Mouse (Mus musculus) limb, embryonic 15.5 days (tissue): ENCODE measurements around the gene Rspry1. TPM values are rescaled to one million over a fixed set of nuclear protein-coding genes. Genes with fewer than 3 reads are reported as not detected.
A peak's percentile ranks its signal among the peaks of the same experiment; 100 is the strongest.

Source experiments
- ATAC-seq: fragments of 200-750 bp; cut with Nextera tagmentation; 2 replicates; pipeline ENCODE4 v1.8.0; 2017; ENCODE audit warnings: low read depth, moderate TSS enrichment; ENCODE audit not compliant: insufficient number of reproducible peaks, low FRiP score, low TSS enrichment
- H3K27ac ChIP-seq: fragments of 300-500 bp; sonication (generic); 2 replicates; pipeline ENCODE4 v1.5.1; 2015; ENCODE audit warnings: moderate library complexity, mild to moderate bottlenecking, inconsistent platforms
- H3K27me3 ChIP-seq: fragments of 300-500 bp; sonication (generic); 2 replicates; pipeline ENCODE4 v1.6.1; 2015; ENCODE audit warnings: inconsistent platforms
- H3K36me3 ChIP-seq: fragments of 300-500 bp; sonication (generic); 2 replicates; pipeline ENCODE4 v1.6.1; 2015; ENCODE audit warnings: inconsistent platforms
- H3K4me1 ChIP-seq: fragments of 300-500 bp; sonication (generic); 2 replicates; pipeline ENCODE4 v1.6.1; 2015; ENCODE audit warnings: inconsistent platforms
- H3K4me2 ChIP-seq: fragments of 300-500 bp; sonication (generic); 2 replicates; pipeline ENCODE4 v1.6.1; 2015; ENCODE audit warnings: mild to moderate bottlenecking, inconsistent platforms
- H3K4me3 ChIP-seq: fragments of 300-500 bp; sonication (generic); 2 replicates; pipeline ENCODE4 v1.5.1; 2015; ENCODE audit warnings: mild to moderate bottlenecking, inconsistent platforms
- H3K9ac ChIP-seq: fragments of 300-500 bp; sonication (generic); 2 replicates; pipeline ENCODE4 v1.6.1; 2015; ENCODE audit warnings: inconsistent platforms
- H3K9me3 ChIP-seq: fragments of 300-500 bp; sonication (generic); 2 replicates; pipeline ENCODE4 v1.6.1; 2016; ENCODE audit warnings: inconsistent platforms
- WGBS: fragments of 180-500 bp; shearing (Covaris S2); methylation state at CpG from one replicate; pipeline ENCODE4 v1.1.7; 2015; 5-methylcytosine and 5-hydroxymethylcytosine counted together
- polyA plus RNA-seq: library from polyadenylated mRNA; unstranded; fragments of >200 nt; fragmentation: Nextera tagmentation; extraction: Ambion mirVana; gene quantifications from 2 replicates; pipeline ENCODE4 v1.2.1, GENCODE M21; 2015

Rspry1 gene
- polyA plus RNA-seq, 1 experiment from 2014 or later: 36.7 TPM

DNA sequence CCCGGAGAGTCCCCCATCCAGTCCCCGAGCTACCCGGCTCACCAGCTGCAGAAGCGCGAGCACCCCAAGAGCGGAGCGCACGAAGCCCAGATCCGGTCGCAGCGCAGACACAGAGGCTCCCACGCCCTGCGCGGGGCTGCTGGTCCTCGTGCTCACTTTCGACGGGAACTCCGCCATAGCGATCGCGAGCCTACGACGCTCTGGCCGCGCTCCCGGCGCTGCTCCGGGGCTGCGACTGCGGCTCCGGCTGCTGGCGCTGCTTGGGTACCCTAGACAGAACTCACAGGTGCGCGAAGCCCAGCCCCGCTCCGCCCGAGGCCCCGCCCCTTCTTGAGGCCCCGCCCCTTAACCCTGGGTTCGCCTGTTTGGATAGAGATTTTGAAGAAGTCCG lies 94.3 kb downstream of the Rspry1 start, which contains the start of gene Pllp:
Gene Pllp, minus strand, starts transcription at position 285 of the 391 bp plus-strand sequence.
- Histone ChIP-seq H3K4me3 (peak within 1 kb of the TSS; percentile 41), H3K36me3 (no peaks in the 10 kb centered on the region), H3K9me3 (no peaks in the 10 kb centered on the region), H3K27ac (no peak within 1 kb of the TSS), H3K4me1 (peaks cover 21% of the 10 kb centered on the region), H3K27me3 (peaks cover 62% of the 10 kb centered on the region), H3K9ac (no peak within 1 kb of the TSS), H3K4me2 (peak within 1 kb of the TSS; percentile 83)
- peak; percentile 53; the same call in 1 of the 2 replicates for ATAC-seq
- WGBS: under 1% methylated on average over 41 of the region's 41 CpGs

GRCm38 (mm10) chr8:94696566-94696965 lies 94.8 kb downstream of the Rspry1 start:
- Histone ChIP-seq H3K27me3 (peaks cover 62% of the 10 kb centered on the region), H3K4me3 (no peak overlapping the region), H3K9me3 (no peaks in the 10 kb centered on the region), H3K36me3 (no peaks in the 10 kb centered on the region), H3K4me2 (no peak overlapping the region), H3K27ac (no peak overlapping the region), H3K4me1 (peaks cover 18% of the 10 kb centered on the region), H3K9ac (no peak overlapping the region)
- no peak for ATAC-seq
- WGBS: 51% methylated on average over 3 of the region's 3 CpGs

DNA sequence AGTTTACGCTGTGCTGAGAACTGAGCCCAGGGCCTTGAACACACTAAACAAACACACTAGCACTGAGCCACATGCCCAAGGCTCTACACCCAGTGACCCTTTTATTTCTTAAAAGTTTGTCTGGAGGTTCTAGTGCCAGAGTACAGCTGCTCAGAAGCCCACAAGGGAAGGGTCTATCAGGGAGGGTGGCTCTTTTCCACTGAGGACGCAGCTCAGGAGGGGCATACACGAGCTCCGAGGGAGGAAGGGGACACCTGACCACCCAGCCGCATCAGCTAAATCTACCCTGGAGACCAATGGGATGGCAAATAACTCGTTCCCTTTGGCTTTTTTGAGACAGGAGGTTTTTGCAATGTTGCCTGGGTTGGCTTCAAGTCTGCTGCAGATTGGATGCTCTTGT lies 96.2 kb downstream of the Rspry1 start:
- no peak overlapping the region for H3K27ac ChIP-seq
- H3K4me1 ChIP-seq: peaks cover 18% of the 10 kb centered on the region
- H3K9me3 ChIP-seq: no peaks in the 10 kb centered on the region
- no peak overlapping the region for H3K4me3 ChIP-seq
- no peaks in the 10 kb centered on the region for H3K36me3 ChIP-seq
- 75% methylated on average over 6 of the region's 6 CpGs for WGBS
- ATAC-seq: no peak
- no peak overlapping the region for H3K9ac ChIP-seq
- peaks cover 56% of the 10 kb centered on the region for H3K27me3 ChIP-seq
- no peak overlapping the region for H3K4me2 ChIP-seq

- Histone ChIP-seq H3K27ac (no peak overlapping the region), H3K9me3 (no peaks in the 10 kb centered on the region), H3K4me2 (no peak overlapping the region), H3K9ac (no peak overlapping the region), H3K27me3 (peaks cover 42% of the 10 kb centered on the region), H3K4me3 (no peak overlapping the region), H3K4me1 (peaks cover 20% of the 10 kb centered on the region), H3K36me3 (no peaks in the 10 kb centered on the region)
- ATAC-seq: no peak
- WGBS: 72% methylated on average over 16 of the region's 16 CpGs
Measured at GRCm38 (mm10) chr8:94699366-94699765, 97.6 kb downstream of the Rspry1 start.

- Histone ChIP-seq H3K27ac (no peak overlapping the region), H3K4me1 (peaks cover 13% of the 10 kb centered on the region), H3K9ac (no peak overlapping the region), H3K4me3 (no peak overlapping the region), H3K4me2 (no peak overlapping the region), H3K36me3 (no peaks in the 10 kb centered on the region), H3K9me3 (no peaks in the 10 kb centered on the region), H3K27me3 (peaks cover 31% of the 10 kb centered on the region)
- ATAC-seq: no peak
- 85% methylated on average over 4 of the region's 4 CpGs for WGBS
Measured at GRCm38 (mm10) chr8:94700421-94700935, 98.7 kb downstream of the Rspry1 start.

GRCm38 (mm10) chr8:94702156-94702555 lies 100.4 kb downstream of the Rspry1 start:
- Histone ChIP-seq H3K27ac (no peak overlapping the region), H3K4me3 (no peak overlapping the region), H3K4me1 (peaks cover 3% of the 10 kb centered on the region; the same call in 1 of the 2 replicates), H3K27me3 (peaks cover 14% of the 10 kb centered on the region), H3K9ac (no peak overlapping the region), H3K4me2 (no peak overlapping the region), H3K9me3 (no peaks in the 10 kb centered on the region), H3K36me3 (no peaks in the 10 kb centered on the region)
- no peak for ATAC-seq
- 67% methylated on average over 3 of the region's 3 CpGs for WGBS

- WGBS: under 1% methylated on average over 35 of the region's 35 CpGs
- 0 out of 2 replicates have a peak overlapping the region, but pooled peaks have one; percentile 9 for H3K27ac ChIP-seq
- H3K9ac ChIP-seq: no peak overlapping the region
Measured at GRCm38 (mm10) chr8:94702844-94703813, 101.4 kb downstream of the Rspry1 start.

DNA sequence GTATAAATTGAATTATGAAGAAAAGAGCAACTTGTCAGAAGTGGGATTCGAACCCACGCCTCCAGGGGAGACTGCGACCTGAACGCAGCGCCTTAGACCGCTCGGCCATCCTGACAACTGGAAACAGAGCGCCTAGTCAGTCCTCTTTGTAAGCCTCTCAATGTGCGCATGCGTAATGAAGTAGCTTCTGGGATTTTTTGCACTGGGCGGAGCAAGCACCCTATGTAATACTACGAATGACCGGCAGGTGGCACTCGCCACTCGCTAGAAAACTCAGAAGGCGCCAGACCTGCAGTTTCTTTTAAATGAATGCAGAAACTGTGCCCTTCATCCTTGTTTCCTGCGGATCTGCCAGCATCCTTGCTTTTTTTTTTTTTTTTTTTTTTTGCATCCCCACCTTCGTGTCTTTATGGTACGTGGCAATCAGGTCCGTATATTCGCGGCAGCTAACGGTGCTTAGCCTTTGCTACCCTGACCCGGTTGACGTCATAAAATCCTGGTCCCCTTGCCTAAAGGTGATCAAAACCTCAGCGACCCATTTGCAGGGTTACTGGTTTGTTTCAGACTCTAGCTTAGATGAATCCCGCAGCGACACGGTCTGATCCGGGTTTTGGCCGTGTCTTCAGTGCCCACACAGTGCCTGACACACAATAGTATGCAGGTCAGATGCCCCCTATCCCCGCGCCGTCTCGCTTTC lies 102.4 kb downstream of the Rspry1 start:
- under 1% methylated on average over 35 of the region's 35 CpGs for WGBS
- H3K4me3 ChIP-seq: peak overlapping the region; percentile 51
- no peak overlapping the region for H3K27ac ChIP-seq
- no peaks in the 10 kb centered on the region for H3K36me3 ChIP-seq
- peak overlapping the region; percentile 44; the same call in 1 of the 2 replicates for H3K9ac ChIP-seq
- H3K4me1 ChIP-seq: peaks cover 3% of the 10 kb centered on the region; the same call in 1 of the 2 replicates
- peak overlapping the region; percentile 74 for H3K4me2 ChIP-seq
- peak; percentile 85 for ATAC-seq
- 0 out of 2 replicates have a peak, but pooled peaks cover 4% of the 10 kb centered on the region for H3K27me3 ChIP-seq
- no peaks in the 10 kb centered on the region for H3K9me3 ChIP-seq

More at GRCm38 (mm10) chr8:94702844-94703813, 101.4 kb downstream of the Rspry1 start:
- Histone ChIP-seq H3K36me3 (no peaks in the 10 kb centered on the region), H3K9me3 (no peaks in the 10 kb centered on the region), H3K4me3 (peak overlapping the region; percentile 51), H3K4me1 (peaks cover 3% of the 10 kb centered on the region; the same call in 1 of the 2 replicates), H3K27me3 (peaks cover 7% of the 10 kb centered on the region; the same call in 1 of the 2 replicates), H3K4me2 (peak overlapping the region; percentile 50)
- peak; percentile 80 for ATAC-seq

- no peaks in the 10 kb centered on the region for H3K9me3 ChIP-seq
- peak overlapping the region; percentile 51 for H3K4me3 ChIP-seq
- peak overlapping the region; percentile 74 for H3K4me2 ChIP-seq
- no peak for ATAC-seq
- H3K27ac ChIP-seq: no peak overlapping the region
- 0 out of 2 replicates have a peak, but pooled peaks cover under 1% of the 10 kb centered on the region for H3K27me3 ChIP-seq
- H3K9ac ChIP-seq: peak overlapping the region; percentile 44; the same call in 1 of the 2 replicates
- no peaks in the 10 kb centered on the region for H3K36me3 ChIP-seq
- WGBS: 15% methylated on average over 9 of the region's 9 CpGs
- peaks cover 3% of the 10 kb centered on the region; the same call in 1 of the 2 replicates for H3K4me1 ChIP-seq
Measured at GRCm38 (mm10) chr8:94704669-94704984, 102.9 kb downstream of the Rspry1 start.

GRCm38 (mm10) chr8:94705581-94706245 lies 104.0 kb downstream of the Rspry1 start:
- Histone ChIP-seq H3K36me3 (no peaks in the 10 kb centered on the region), H3K4me2 (no peak overlapping the region), H3K9me3 (no peaks in the 10 kb centered on the region), H3K27me3 (no peaks in the 10 kb centered on the region), H3K9ac (no peak overlapping the region), H3K27ac (no peak overlapping the region), H3K4me1 (peaks cover 6% of the 10 kb centered on the region), H3K4me3 (no peak overlapping the region)
- ATAC-seq: no peak
- WGBS: 70% methylated on average over 10 of the region's 10 CpGs

DNA sequence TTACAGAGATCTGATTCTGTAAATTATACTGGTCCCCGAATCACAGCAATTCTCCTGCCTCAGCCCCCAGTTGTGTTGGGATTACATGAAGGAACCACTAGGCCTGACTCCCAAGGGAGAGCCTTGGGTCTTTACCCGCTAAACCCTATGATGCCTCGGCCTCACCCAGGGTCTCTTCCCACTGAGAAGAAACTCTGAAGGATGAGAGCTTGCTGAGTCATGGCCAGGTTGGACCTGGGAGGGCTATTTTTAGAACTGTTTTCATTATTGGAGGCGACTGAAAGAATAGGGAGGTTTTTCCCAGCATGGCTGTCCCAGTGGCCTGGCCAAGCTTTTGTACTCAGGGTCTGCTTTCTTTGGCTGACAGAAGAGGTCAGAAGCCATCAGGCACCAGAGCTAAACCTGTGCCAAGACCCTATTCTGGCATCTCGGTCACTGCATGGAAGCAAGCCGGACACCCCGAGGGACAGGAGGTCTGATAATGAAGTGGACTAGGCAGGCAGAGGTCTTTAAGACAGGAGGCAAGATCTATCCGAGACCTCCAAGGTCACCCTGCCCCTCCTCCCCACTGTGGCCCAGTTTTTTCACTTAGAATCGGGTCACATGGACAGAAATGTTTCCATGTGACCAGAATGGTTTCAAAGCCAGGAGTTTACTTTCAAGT lies 105.1 kb downstream of the Rspry1 start:
- 71% methylated on average over 9 of the region's 9 CpGs for WGBS
- no peak for ATAC-seq
- H3K36me3 ChIP-seq: no peaks in the 10 kb centered on the region
- H3K9ac ChIP-seq: no peak overlapping the region
- no peak overlapping the region for H3K4me3 ChIP-seq
- H3K9me3 ChIP-seq: no peaks in the 10 kb centered on the region
- H3K4me2 ChIP-seq: no peak overlapping the region
- peaks cover 10% of the 10 kb centered on the region for H3K4me1 ChIP-seq
- H3K27me3 ChIP-seq: no peaks in the 10 kb centered on the region
- H3K27ac ChIP-seq: no peak overlapping the region
